Mouse (Mus musculus): ENCODE measurements around the gene Gm438. TPM values are rescaled to one million over a fixed set of nuclear protein-coding genes. Genes with fewer than 3 reads are reported as not detected.
"Not testable (repeated sequence)": the region's sequence is repeated elsewhere in the genome, so short reads cannot be mapped to it uniquely, and the experiment has no call there.

Gm438 gene
- polyA plus RNA-seq (2014; fragmentation: Nextera tagmentation; extraction: Ambion mirVana) = not detected in 2 replicates

- Histone ChIP-seq H3K4me2 (ENCODE audit: low read depth) (no peak within 1 kb of the TSS), H3K27ac (ENCODE audit: low read depth, low read length) (no peak within 1 kb of the TSS), H3K4me1 (ENCODE audit: control insufficient read depth, insufficient read depth, low read length) (no peaks in the 10 kb centered on the region), H3K9ac (ENCODE audit: low read length) (no peak within 1 kb of the TSS), H3K9me3 (ENCODE audit: control insufficient read depth, low read length) (no peaks in the 10 kb centered on the region), H3K27me3 (ENCODE audit: control insufficient read depth, insufficient read depth, low read length) (no peaks in the 10 kb centered on the region), H3K36me3 (ENCODE audit: control insufficient read depth, insufficient read depth, low read length) (no peaks in the 10 kb centered on the region), H3K4me3 (ENCODE audit: low read depth, low read length) (no peak within 1 kb of the TSS)
- DNase-seq (ENCODE audit: low spot score) (no peak), ATAC-seq (ENCODE audit: insufficient read depth, low FRiP score, low TSS enrichment) (no peak)
These were observed at the start of gene Gm438 for GRCm38 (mm10) chr4:144786483-144786882. TSS of gene Gm438 (minus strand) at chr4:144786583.

- Histone ChIP-seq H3K9ac (ENCODE audit: low read length) (no peak overlapping the region), H3K36me3 (ENCODE audit: control insufficient read depth, insufficient read depth, low read length) (no peaks in the 10 kb centered on the region), H3K4me1 (ENCODE audit: control insufficient read depth, insufficient read depth, low read length) (no peaks in the 10 kb centered on the region), H3K27me3 (ENCODE audit: control insufficient read depth, insufficient read depth, low read length) (no peaks in the 10 kb centered on the region), H3K27ac (ENCODE audit: low read depth, low read length) (no peak overlapping the region), H3K4me3 (ENCODE audit: low read depth, low read length) (no peak overlapping the region), H3K9me3 (ENCODE audit: control insufficient read depth, low read length) (no peaks in the 10 kb centered on the region), H3K4me2 (ENCODE audit: low read depth) (no peak overlapping the region)
- 85% methylated on average over 2 of the region's 2 CpGs for WGBS
- DNase-seq (ENCODE audit: low spot score) (no peak), ATAC-seq (ENCODE audit: insufficient read depth, low FRiP score, low TSS enrichment) (no peak)
These were observed 38.3 kb upstream of the Gm438 start for GRCm38 (mm10) chr4:144824706-144825105.

- no peaks in the 10 kb centered on the region for H3K9me3 ChIP-seq (ENCODE audit: control insufficient read depth, low read length)
- H3K4me1 ChIP-seq (ENCODE audit: control insufficient read depth, insufficient read depth, low read length) = no peaks in the 10 kb centered on the region
- no peaks in the 10 kb centered on the region for H3K36me3 ChIP-seq (ENCODE audit: control insufficient read depth, insufficient read depth, low read length)
- no peak for DNase-seq (ENCODE audit: low spot score)
- no peak overlapping the region for H3K27ac ChIP-seq (ENCODE audit: low read depth, low read length)
- H3K4me2 ChIP-seq (ENCODE audit: low read depth) = no peak overlapping the region
- no peak overlapping the region for H3K4me3 ChIP-seq (ENCODE audit: low read depth, low read length)
- H3K27me3 ChIP-seq (ENCODE audit: control insufficient read depth, insufficient read depth, low read length) = no peaks in the 10 kb centered on the region
- 94% methylated on average over 2 of the region's 2 CpGs for WGBS
- no peak for ATAC-seq (ENCODE audit: insufficient read depth, low FRiP score, low TSS enrichment)
- H3K9ac ChIP-seq (ENCODE audit: low read length) = no peak overlapping the region
These were observed 37.6 kb upstream of the Gm438 start for GRCm38 (mm10) chr4:144823996-144824395.

GRCm38 (mm10) chr4:144807135-144807534 is 20.8 kb upstream of the Gm438 start:
- not testable (repeated sequence) for H3K4me1 ChIP-seq (ENCODE audit: control insufficient read depth, insufficient read depth, low read length); H3K4me2 ChIP-seq (ENCODE audit: low read depth); H3K9me3 ChIP-seq (ENCODE audit: control insufficient read depth, low read length); H3K27ac ChIP-seq (ENCODE audit: low read depth, low read length); ATAC-seq (ENCODE audit: insufficient read depth, low FRiP score, low TSS enrichment); H3K36me3 ChIP-seq (ENCODE audit: control insufficient read depth, insufficient read depth, low read length); H3K27me3 ChIP-seq (ENCODE audit: control insufficient read depth, insufficient read depth, low read length); DNase-seq (ENCODE audit: low spot score); H3K4me3 ChIP-seq (ENCODE audit: low read depth, low read length); H3K9ac ChIP-seq (ENCODE audit: low read length)
- WGBS = 45% methylated on average over 5 of the region's 5 CpGs

- no peak for DNase-seq (ENCODE audit: low spot score)
- Histone ChIP-seq H3K9ac (ENCODE audit: low read length) (no peak overlapping the region), H3K4me2 (ENCODE audit: low read depth) (no peak overlapping the region), H3K27ac (ENCODE audit: low read depth, low read length) (no peak overlapping the region), H3K27me3 (ENCODE audit: control insufficient read depth, insufficient read depth, low read length) (no peaks in the 10 kb centered on the region), H3K9me3 (ENCODE audit: control insufficient read depth, low read length) (no peaks in the 10 kb centered on the region), H3K36me3 (ENCODE audit: control insufficient read depth, insufficient read depth, low read length) (no peaks in the 10 kb centered on the region), H3K4me3 (ENCODE audit: low read depth, low read length) (no peak overlapping the region), H3K4me1 (ENCODE audit: control insufficient read depth, insufficient read depth, low read length) (no peaks in the 10 kb centered on the region)
- WGBS = 76% methylated on average over 3 of the region's 3 CpGs
- no peak for ATAC-seq (ENCODE audit: insufficient read depth, low FRiP score, low TSS enrichment)
These were observed 17.2 kb upstream of the Gm438 start for GRCm38 (mm10) chr4:144803633-144804032.

- DNase-seq (ENCODE audit: low spot score) (no peak), ATAC-seq (ENCODE audit: insufficient read depth, low FRiP score, low TSS enrichment) (no peak)
- Histone ChIP-seq H3K4me3 (ENCODE audit: low read depth, low read length) (no peak overlapping the region), H3K4me2 (ENCODE audit: low read depth) (no peak overlapping the region), H3K27me3 (ENCODE audit: control insufficient read depth, insufficient read depth, low read length) (no peaks in the 10 kb centered on the region), H3K9ac (ENCODE audit: low read length) (no peak overlapping the region), H3K27ac (ENCODE audit: low read depth, low read length) (no peak overlapping the region), H3K36me3 (ENCODE audit: control insufficient read depth, insufficient read depth, low read length) (no peaks in the 10 kb centered on the region), H3K9me3 (ENCODE audit: control insufficient read depth, low read length) (no peaks in the 10 kb centered on the region), H3K4me1 (ENCODE audit: control insufficient read depth, insufficient read depth, low read length) (no peaks in the 10 kb centered on the region)
- WGBS = 67% methylated on average over 1 of the region's 1 CpGs
These were observed 3.8 kb upstream of the Gm438 start for GRCm38 (mm10) chr4:144790141-144790540.

GRCm38 (mm10) chr4:144782476-144783197 is 3.7 kb downstream of the Gm438 start:
- 65% methylated on average over 3 of the region's 3 CpGs for WGBS
- no peaks in the 10 kb centered on the region for H3K27me3 ChIP-seq (ENCODE audit: control insufficient read depth, insufficient read depth, low read length)
- ATAC-seq (ENCODE audit: insufficient read depth, low FRiP score, low TSS enrichment) = no peak

GRCm38 (mm10) chr4:144765722-144766121 is 20.7 kb downstream of the Gm438 start:
- no peak overlapping the region for H3K4me2 ChIP-seq (ENCODE audit: low read depth)
- H3K27ac ChIP-seq (ENCODE audit: low read depth, low read length) = no peak overlapping the region
- no peaks in the 10 kb centered on the region for H3K27me3 ChIP-seq (ENCODE audit: control insufficient read depth, insufficient read depth, low read length)
- no peak for ATAC-seq (ENCODE audit: insufficient read depth, low FRiP score, low TSS enrichment)
- no peaks in the 10 kb centered on the region for H3K9me3 ChIP-seq (ENCODE audit: control insufficient read depth, low read length)
- H3K9ac ChIP-seq (ENCODE audit: low read length) = no peak overlapping the region
- DNase-seq (ENCODE audit: low spot score) = peak; percentile 20
- WGBS = 56% methylated on average over 2 of the region's 2 CpGs
- H3K4me1 ChIP-seq (ENCODE audit: control insufficient read depth, insufficient read depth, low read length) = no peaks in the 10 kb centered on the region
- H3K4me3 ChIP-seq (ENCODE audit: low read depth, low read length) = no peak overlapping the region
- H3K36me3 ChIP-seq (ENCODE audit: control insufficient read depth, insufficient read depth, low read length) = no peaks in the 10 kb centered on the region

More at GRCm38 (mm10) chr4:144782476-144783197, 3.7 kb downstream of the Gm438 start:
- no peaks in the 10 kb centered on the region for H3K9me3 ChIP-seq (ENCODE audit: control insufficient read depth, low read length)
- H3K36me3 ChIP-seq (ENCODE audit: control insufficient read depth, insufficient read depth, low read length) = no peaks in the 10 kb centered on the region
- no peak overlapping the region for H3K4me2 ChIP-seq (ENCODE audit: low read depth)
- no peak overlapping the region for H3K27ac ChIP-seq (ENCODE audit: low read depth, low read length)
- no peaks in the 10 kb centered on the region for H3K4me1 ChIP-seq (ENCODE audit: control insufficient read depth, insufficient read depth, low read length)
- DNase-seq (ENCODE audit: low spot score) = no peak
- no peak overlapping the region for H3K4me3 ChIP-seq (ENCODE audit: low read depth, low read length)
- no peak overlapping the region for H3K9ac ChIP-seq (ENCODE audit: low read length)

GRCm38 (mm10) chr4:144749139-144749538 is 37.2 kb downstream of the Gm438 start:
- Histone ChIP-seq H3K27ac (ENCODE audit: low read depth, low read length) (no peak overlapping the region), H3K27me3 (ENCODE audit: control insufficient read depth, insufficient read depth, low read length) (no peaks in the 10 kb centered on the region), H3K36me3 (ENCODE audit: control insufficient read depth, insufficient read depth, low read length) (no peaks in the 10 kb centered on the region), H3K4me1 (ENCODE audit: control insufficient read depth, insufficient read depth, low read length) (no peaks in the 10 kb centered on the region), H3K9ac (ENCODE audit: low read length) (no peak overlapping the region), H3K9me3 (ENCODE audit: control insufficient read depth, low read length) (no peaks in the 10 kb centered on the region), H3K4me3 (ENCODE audit: low read depth, low read length) (no peak overlapping the region), H3K4me2 (ENCODE audit: low read depth) (no peak overlapping the region)
- 13% methylated on average over 1 of the region's 1 CpGs for WGBS
- ATAC-seq (ENCODE audit: insufficient read depth, low FRiP score, low TSS enrichment) (no peak), DNase-seq (ENCODE audit: low spot score) (no peak)
